Mouse (Mus musculus) brain, embryonic 14.5 days (tissue): ENCODE measurements around the gene Dtnb.

Experiments
- CTCF ChIP-seq: fragments of 200-500 bp; IDR thresholded peaks from 2 replicates; pipeline ENCODE4 v1.5.1; 2012; ENCODE audit warnings: inconsistent platforms, mild to moderate bottlenecking, moderate library complexity, borderline replicate concordance; ENCODE audit not compliant: insufficient read depth, insufficient read length; ENCODE audit errors: extremely low read depth
- POLR2A ChIP-seq: fragments of 200-500 bp; IDR thresholded peaks from 2 replicates; pipeline ENCODE4 v1.6.1; 2012; ENCODE audit warnings: mild to moderate bottlenecking, inconsistent platforms, borderline replicate concordance; ENCODE audit not compliant: poor library complexity, insufficient read depth, insufficient read length, severe bottlenecking; ENCODE audit errors: extremely low read depth

- TF ChIP-seq CTCF (no peak), POLR2A (no peak)
Measured at GRCm38 (mm10) chr12:3587010-3587409, 14.8 kb downstream of the Dtnb start.
